Mouse (Mus musculus) 3T3-L1 (cell line): ENCODE results near the gene Rhov.
A peak's percentile ranks its signal among the peaks of the same experiment; 100 is the strongest.

Source experiments
- DNase-seq: peaks from one replicate; pipeline ENCODE4 v3.0.0-alpha.2; 2015; ENCODE audit warnings: low read depth, low spot score

Gene Rhov

DNA sequence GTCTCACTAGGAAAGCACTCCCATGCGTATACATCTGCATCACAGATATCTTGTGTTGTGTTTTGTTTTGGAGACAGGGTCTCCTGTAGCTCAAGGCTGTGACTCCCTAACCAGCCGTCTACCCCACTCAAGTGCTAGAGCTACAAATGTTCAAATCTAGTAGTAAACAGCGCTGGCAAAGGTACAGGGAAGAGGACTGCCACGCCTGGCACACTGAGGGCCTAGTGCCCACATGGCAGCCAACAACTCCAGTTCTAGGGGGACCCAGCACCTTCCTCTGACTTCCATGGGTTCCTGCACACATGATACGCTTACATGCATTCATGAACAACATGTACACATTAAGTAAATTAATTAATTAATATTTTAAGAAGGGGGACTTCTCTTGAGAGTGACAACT is 21.2 kb upstream of the Rhov start:
- DNase-seq, result no peak

DNA sequence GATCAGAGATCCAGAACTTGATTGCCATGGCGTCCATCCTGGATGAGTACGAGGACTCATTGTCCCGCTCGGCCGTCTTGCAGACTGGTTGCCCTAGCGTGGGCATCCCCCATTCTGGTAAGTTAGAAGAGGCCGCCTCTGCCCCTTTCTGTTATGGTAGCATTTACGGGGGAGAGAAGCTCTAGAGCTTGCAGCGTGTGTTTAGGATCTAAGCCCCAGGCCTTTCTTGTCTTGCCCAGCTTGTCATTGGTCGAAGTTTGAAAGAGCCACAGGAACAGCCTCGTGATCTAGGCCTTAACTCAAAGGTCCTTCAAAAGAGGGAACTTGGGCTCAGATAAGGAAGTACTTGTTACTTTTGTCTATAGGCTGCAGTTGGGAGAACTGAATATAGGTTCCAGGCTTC is 17.9 kb upstream of the Rhov start:
- peak; percentile 46 for DNase-seq

GRCm38 (mm10) chr2:119288270-119288882 is 17.3 kb upstream of the Rhov start, which contains the start of gene Vps18:
Gene Vps18, plus strand, starts transcription at chr2:119288740.
- peak; percentile 98 for DNase-seq

GRCm38 (mm10) chr2:119287372-119287771 is 16.3 kb upstream of the Rhov start:
- no peak for DNase-seq

- peak; percentile 37 for DNase-seq
These were observed 11.0 kb upstream of the Rhov start for GRCm38 (mm10) chr2:119281899-119282565.

DNA sequence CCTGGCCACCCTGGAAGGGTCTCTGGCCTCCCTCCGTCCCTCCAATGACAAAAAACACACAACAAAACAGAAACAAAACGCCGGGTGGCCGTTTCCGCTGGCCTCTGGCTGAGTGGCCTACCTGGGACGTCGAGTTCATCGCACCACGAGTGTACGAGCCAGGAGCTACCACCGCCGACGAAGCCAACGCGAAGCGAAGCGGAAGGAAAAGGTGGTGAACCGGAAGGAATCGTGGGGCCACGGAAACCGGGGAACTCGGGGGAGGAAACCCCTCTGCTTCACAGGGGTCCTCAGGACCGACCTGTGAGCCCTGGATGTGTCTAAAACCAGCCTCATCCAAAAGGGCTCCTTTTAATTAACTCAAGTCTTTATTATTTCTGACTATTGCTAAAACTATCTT is 6.7 kb upstream of the Rhov start:
- DNase-seq, result no peak

- no peak for DNase-seq
These were observed 5.9 kb upstream of the Rhov start for GRCm38 (mm10) chr2:119276926-119277325.

DNA sequence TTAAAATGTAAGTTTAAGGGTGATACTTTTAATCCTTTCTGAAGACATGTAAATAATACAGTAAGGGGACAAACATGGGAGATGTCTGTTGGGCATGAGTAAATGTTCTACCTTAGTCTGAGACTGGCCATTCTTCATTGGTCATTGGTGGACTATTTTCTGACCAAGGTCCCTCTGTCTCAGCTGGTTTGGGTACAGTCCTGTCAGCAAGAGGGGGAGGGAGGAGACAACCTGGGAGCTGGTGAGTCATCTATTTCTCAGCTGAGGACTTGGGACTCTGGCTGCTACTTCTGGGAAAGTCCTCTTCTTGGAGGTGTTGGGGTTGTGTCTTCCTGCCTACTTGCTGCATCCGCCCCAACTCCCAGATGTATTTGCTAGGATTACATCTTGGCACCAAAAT is 3.1 kb upstream of the Rhov start:
- peak; percentile 41 for DNase-seq

DNA sequence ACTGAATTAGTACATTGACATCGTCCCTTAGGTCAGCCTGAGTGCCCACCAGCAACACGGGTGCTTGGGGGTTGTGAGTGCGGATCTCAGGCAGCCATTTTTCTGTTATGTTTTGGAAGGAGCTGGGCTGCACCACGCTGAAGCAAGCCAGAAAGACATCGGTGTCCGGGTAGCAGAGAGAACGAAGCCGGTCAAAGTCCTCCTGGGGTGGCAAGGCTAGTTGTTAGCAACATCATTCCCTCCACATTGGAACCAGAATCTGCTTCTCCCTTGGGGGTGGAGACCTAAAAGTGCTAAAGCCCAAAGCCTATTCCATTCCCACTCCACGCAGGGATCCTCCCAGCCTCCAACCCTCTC is 808 bp downstream of the Rhov start:
- no peak for DNase-seq

- DNase-seq, result peak; percentile 85
These were observed 7.3 kb downstream of the Rhov start for GRCm38 (mm10) chr2:119263813-119264212.

GRCm38 (mm10) chr2:119262978-119263377 is 8.1 kb downstream of the Rhov start:
- peak; percentile 100 for DNase-seq

GRCm38 (mm10) chr2:119261326-119261725 is 9.7 kb downstream of the Rhov start:
- peak; percentile 82 for DNase-seq

DNA sequence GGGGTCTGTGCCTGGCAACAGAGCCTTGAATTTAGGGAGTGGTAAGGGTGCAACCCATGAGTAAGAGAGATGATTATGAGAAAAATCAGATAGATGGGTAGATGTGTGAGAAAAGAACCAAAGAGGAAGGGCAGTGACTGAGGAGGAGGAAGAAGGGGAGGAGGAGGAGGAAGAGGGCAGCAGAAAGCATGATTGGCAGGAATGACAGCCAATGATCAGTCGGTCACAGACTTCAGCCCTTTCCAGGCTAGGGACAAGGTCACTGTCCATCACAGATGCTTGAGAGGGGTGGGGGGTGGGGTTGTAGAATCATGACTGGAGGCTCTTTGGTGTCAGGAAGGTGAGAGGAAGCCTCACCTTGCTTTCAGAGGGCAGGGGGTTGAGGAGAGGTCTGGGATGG is 10.6 kb downstream of the Rhov start:
- no peak for DNase-seq

GRCm38 (mm10) chr2:119254976-119255375 is 16.1 kb downstream of the Rhov start:
- DNase-seq, result no peak

DNA sequence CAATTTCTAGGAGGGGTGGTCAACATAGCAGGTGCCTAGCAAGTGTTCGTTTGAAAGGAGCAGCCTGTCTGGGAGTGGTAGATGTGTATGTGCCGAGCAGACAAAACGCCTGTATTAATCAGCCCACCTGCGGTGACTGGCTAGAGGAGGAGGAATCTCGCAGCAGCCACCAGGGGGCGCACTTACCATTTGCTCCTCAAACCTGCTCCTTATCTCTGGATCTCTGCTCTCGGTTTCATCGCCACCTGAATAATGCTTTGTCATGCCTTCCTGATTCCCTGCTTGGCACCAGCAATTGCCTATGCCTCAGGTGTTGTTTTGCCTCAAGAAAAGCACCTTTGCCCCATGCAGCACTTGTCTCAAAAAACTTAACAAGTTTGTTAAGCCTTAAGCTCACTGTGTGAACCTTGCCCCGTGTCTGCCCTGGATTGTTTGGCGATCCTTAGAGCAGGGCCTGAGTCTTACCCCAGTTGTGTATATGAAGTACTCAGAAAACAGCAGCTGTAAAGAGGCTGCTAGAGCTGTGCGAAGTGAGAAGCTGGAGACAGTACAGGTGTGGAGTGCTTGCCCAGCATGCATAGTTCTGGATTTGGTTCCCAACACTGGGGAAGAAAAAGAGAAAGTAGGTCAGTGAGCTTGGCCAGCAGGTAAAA is 20.1 kb downstream of the Rhov start:
- DNase-seq, result peak; percentile 97

DNA sequence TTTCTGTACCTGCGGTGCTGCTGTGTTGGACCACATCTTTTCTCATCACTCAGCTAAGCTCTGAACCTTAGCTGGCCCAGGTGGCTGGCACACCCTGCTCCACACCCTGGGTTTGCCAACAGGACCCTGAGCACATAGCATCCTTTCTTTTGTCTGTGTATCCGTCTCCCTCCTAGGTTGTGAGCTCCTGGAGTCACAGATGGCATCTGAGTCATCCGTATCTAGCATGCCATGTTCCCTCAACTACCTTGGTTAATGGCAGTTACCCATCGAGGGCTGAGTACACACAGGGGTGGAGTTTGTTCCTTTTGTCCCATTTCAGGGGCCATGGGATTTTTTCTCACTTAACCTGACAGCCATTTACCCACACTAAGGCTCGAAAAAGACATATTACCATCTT is 20.7 kb downstream of the Rhov start:
- DNase-seq, result no peak

DNA sequence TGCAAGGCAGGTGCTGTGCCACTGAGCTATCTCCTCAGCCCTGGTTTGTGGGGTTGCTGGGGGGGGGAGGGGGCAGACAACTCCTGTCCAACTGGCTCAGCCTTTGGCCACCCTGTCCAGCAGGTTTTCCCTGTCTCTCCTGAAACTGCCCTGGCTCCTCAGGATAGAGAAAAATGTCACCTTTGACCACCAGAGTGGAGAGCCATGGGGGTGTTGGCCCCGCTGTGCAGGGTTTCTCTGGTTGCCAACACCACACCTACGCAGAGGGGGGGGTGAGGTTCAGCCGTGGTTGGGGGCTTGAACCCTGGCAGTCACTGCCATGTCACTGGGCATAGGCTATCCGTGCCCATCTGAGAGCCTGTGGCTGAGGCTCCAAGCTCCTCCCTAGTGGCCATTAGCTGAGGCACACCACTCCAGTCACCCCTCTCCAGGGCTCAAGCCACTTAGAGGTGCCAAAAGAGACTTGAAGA is 21.4 kb downstream of the Rhov start:
- DNase-seq, result no peak

GRCm38 (mm10) chr2:119247904-119248303 is 23.2 kb downstream of the Rhov start:
- DNase-seq, result no peak

- DNase-seq, result peak; percentile 31
These were observed 25.8 kb downstream of the Rhov start for GRCm38 (mm10) chr2:119245246-119245645.

GRCm38 (mm10) chr2:119242548-119242947 is 28.5 kb downstream of the Rhov start:
- DNase-seq, result no peak

GRCm38 (mm10) chr2:119240819-119241186 is 30.3 kb downstream of the Rhov start:
- DNase-seq, result no peak

GRCm38 (mm10) chr2:119240075-119240818 is 30.8 kb downstream of the Rhov start:
- DNase-seq, result no peak
